ENCODE assay signal across 8 mouse cellular contexts in the genomic region with DNA sequence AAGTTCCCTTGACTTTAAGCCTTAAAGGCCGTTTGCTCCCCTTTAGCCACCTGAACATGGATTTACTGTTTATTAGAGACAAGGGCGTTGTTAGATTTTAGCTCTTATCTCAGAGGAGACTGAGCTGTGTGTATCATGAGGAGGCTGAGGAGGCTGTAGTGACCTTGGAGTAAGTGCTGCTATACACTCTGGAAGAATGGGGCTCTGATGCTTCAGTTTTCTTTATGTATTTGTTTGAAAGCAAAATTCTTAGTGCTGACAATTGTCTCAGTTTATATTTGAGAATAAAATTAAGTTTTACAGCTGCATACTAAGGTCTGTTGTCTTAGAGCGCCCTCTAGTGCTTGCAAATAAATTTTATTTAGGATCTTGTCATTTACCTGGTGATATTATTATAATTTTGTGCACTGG. TPM values are rescaled to one million over a fixed set of nuclear protein-coding genes. Genes with fewer than 3 reads are reported as not detected.
DNase-seq lines count a peak whose midpoint lies in the region; TF ChIP-seq lines count a peak whose summit lies in the region.

No protein-coding gene starts in this region.

- H3K27me3 ChIP-seq in liver, adult 2 months (ENCODE audit: control insufficient read depth, insufficient read depth, low read length): no peaks in the 10 kb centered on the region
- H3K27me3 ChIP-seq in splenic B cell, adult 2 months (ENCODE audit: control insufficient read depth, insufficient read depth, low read length, poor library complexity, severe bottlenecking): no peaks in the 10 kb centered on the region

- no peak overlapping the region for H3K9ac ChIP-seq in liver, adult 2 months (ENCODE audit: low read depth, low read length)

- no peak overlapping the region for H3K4me3 ChIP-seq in liver, adult 2 months (ENCODE audit: insufficient read depth, low read depth, low read length)

- no peaks in the 10 kb centered on the region; the same call in 1 of the 2 replicates for H3K36me3 ChIP-seq in liver, adult 2 months (ENCODE audit: control insufficient read depth, insufficient read depth, low read length)
- peaks cover 2% of the 10 kb centered on the region; the same call in 1 of the 2 replicates for H3K36me3 ChIP-seq in splenic B cell, adult 2 months (ENCODE audit: control insufficient read depth, insufficient read depth, low read length, poor library complexity, severe bottlenecking)

- peak; percentile 63 to 73 for DNase-seq in cerebellum, postnatal 14 days
- no peak for DNase-seq in cerebellum, postnatal 4 days (ENCODE audit: low spot score in 2 of 2)
- DNase-seq in liver, adult 2 months (ENCODE audit: extremely low read depth, low read depth, low spot score): peak; percentile 54
- DNase-seq in liver: no peak
- peak; percentile 77 for DNase-seq in c-Kit-positive CD71-positive TER-119-positive erythroid progenitor cells, embryonic 14.5 days (ENCODE audit: low spot score)
- DNase-seq in kidney, postnatal 36 days: peak; percentile 20 to 53
- peak; percentile 69 for DNase-seq in splenic B cell, adult 2 months (ENCODE audit: low read depth, low spot score)
- no peak for DNase-seq in right cerebral cortex, postnatal 4 days

- no peaks in the 10 kb centered on the region for H3K79me2 ChIP-seq in liver, adult 2 months (ENCODE audit: control insufficient read depth, insufficient read depth, low read length)

- WGBS in liver, adult 2 months: 39% methylated on average over 3 of the region's 3 CpGs

- peak; percentile 65 for TF ChIP-seq CTCF in liver, adult 2 months (IDR thresholded peaks at IDR 0.05; ENCODE audit: low read depth, low read length)

- peaks cover 2% of the 10 kb centered on the region; the same call in 1 of the 2 replicates for H3K4me1 ChIP-seq in liver, adult 2 months (ENCODE audit: control insufficient read depth, insufficient read depth, low read length)

- H3K27ac ChIP-seq in liver, adult 2 months (replicated peaks; ENCODE audit: insufficient read depth, low read depth, low read length): no peak overlapping the region

- TF ChIP-seq POLR2A in liver, adult 2 months (IDR thresholded peaks at IDR 0.05; ENCODE audit: extremely low read depth, insufficient read depth, low read length): no peak

RNA-seq across cellular contexts. Expression of gene Pigk, which starts 35.6 kb away (rescaled TPM):
- total RNA-seq in liver, adult 2 months (2014; rRNA removed): 23.7 and 27.1 TPM in 2 replicates
- 13.9 and 14.1 TPM in 2 replicates for polyA plus RNA-seq in liver, adult 2 months (2012; rRNA removed)

Comparison
In these comparisons a context has a peak if more than half of its experiments do, and no peak if none do; other contexts are left out.
1. DNase-seq: peak in cerebellum, postnatal 14 days (2 of 2), liver, adult 2 months (single experiment), c-Kit-positive CD71-positive TER-119-positive erythroid progenitor cells, embryonic 14.5 days (single experiment), kidney, postnatal 36 days (2 of 2) and splenic B cell, adult 2 months (single experiment); none in cerebellum, postnatal 4 days (0 of 2), liver (single experiment) and right cerebral cortex, postnatal 4 days (single experiment).